Mouse (Mus musculus): ENCODE data around the gene Zfp879. TPM values are rescaled to one million over a fixed set of nuclear protein-coding genes. Genes with fewer than 3 reads are reported as not detected.

Gene Zfp879
- polyA plus RNA-seq, 1 experiment from 2014 or later: 0.62 TPM

GRCm38 (mm10) chr11:50797674-50798073, 43.7 kb downstream of the Zfp879 start:
- no peaks in the 10 kb centered on the region for H3K27me3 ChIP-seq (ENCODE audit: control insufficient read depth, insufficient read depth, low read length)
- 62% methylated on average over 11 of the region's 11 CpGs for WGBS
- no peak for ATAC-seq (ENCODE audit: insufficient read depth, low FRiP score)

More at GRCm38 (mm10) chr11:50797674-50798073, 43.7 kb downstream of the Zfp879 start:
- Histone ChIP-seq H3K9ac (ENCODE audit: low read length) (no peak overlapping the region), H3K4me1 (ENCODE audit: control insufficient read depth, insufficient read depth, low read length) (no peaks in the 10 kb centered on the region), H3K27ac (ENCODE audit: low read length) (no peak overlapping the region), H3K4me3 (replicated peaks; ENCODE audit: low read length) (no peak overlapping the region), H3K9me3 (replicated peaks; ENCODE audit: control insufficient read depth, low read length) (no peaks in the 10 kb centered on the region), H3K4me2 (ENCODE audit: low read depth, low read length) (no peak overlapping the region), H3K36me3 (ENCODE audit: control insufficient read depth, insufficient read depth, low read length) (no peaks in the 10 kb centered on the region)

Other genes starting within 250 kb of the Zfp879 start
- gene Adamts2, start 239.5 kb downstream of the Zfp879 start, polyA plus RNA-seq (2015; fragmentation: Nextera tagmentation; extraction: Ambion mirVana): 13.3 and 14.2 TPM in 2 replicates
- 24.9 and 25.9 TPM in 2 replicates for gene Zfp354c, start 13.8 kb downstream of the Zfp879 start, polyA plus RNA-seq (2015; fragmentation: Nextera tagmentation; extraction: Ambion mirVana)
- gene Grm6, start 9.1 kb upstream of the Zfp879 start, polyA plus RNA-seq (2015; fragmentation: Nextera tagmentation; extraction: Ambion mirVana): 0.14 and 0.19 TPM in 2 replicates
- 5.6 and 6.9 TPM in 2 replicates for gene Zfp454, start 46.1 kb upstream of the Zfp879 start, polyA plus RNA-seq (2015; fragmentation: Nextera tagmentation; extraction: Ambion mirVana)
- gene Zfp2, start 74.6 kb upstream of the Zfp879 start, polyA plus RNA-seq (2015; fragmentation: Nextera tagmentation; extraction: Ambion mirVana): 11.6 and 11.8 TPM in 2 replicates
- 1.5 and 1.8 TPM in 2 replicates for gene Zfp354b, start 90.1 kb upstream of the Zfp879 start, polyA plus RNA-seq (2015; fragmentation: Nextera tagmentation; extraction: Ambion mirVana)
- gene 4933414I15Rik, start 102.2 kb upstream of the Zfp879 start, polyA plus RNA-seq (2015; fragmentation: Nextera tagmentation; extraction: Ambion mirVana): not detected in 2 replicates
- gene Prop1, start 112.2 kb upstream of the Zfp879 start, polyA plus RNA-seq (2015; fragmentation: Nextera tagmentation; extraction: Ambion mirVana): not detected in 2 replicates
- not detected in 2 replicates for gene Olfr1378, start 125.0 kb upstream of the Zfp879 start, polyA plus RNA-seq (2015; fragmentation: Nextera tagmentation; extraction: Ambion mirVana)
- gene Olfr1377, start 140.4 kb upstream of the Zfp879 start, polyA plus RNA-seq (2015; fragmentation: Nextera tagmentation; extraction: Ambion mirVana): not detected in 2 replicates
- not detected in 2 replicates for gene Olfr51, start 162.0 kb upstream of the Zfp879 start, polyA plus RNA-seq (2015; fragmentation: Nextera tagmentation; extraction: Ambion mirVana)
- not detected in 2 replicates for gene Olfr54, start 172.7 kb upstream of the Zfp879 start, polyA plus RNA-seq (2015; fragmentation: Nextera tagmentation; extraction: Ambion mirVana)
- not detected in 2 replicates for gene Olfr1375, start 206.6 kb upstream of the Zfp879 start, polyA plus RNA-seq (2015; fragmentation: Nextera tagmentation; extraction: Ambion mirVana)
- gene Zfp354a, start 217.7 kb upstream of the Zfp879 start, polyA plus RNA-seq (2015; fragmentation: Nextera tagmentation; extraction: Ambion mirVana): 7.4 TPM in 2 replicates